Mouse (Mus musculus) heart, embryonic 12.5 days (tissue): Measurements from ENCODE around the gene Trmt112. TPM values are rescaled to one million over a fixed set of nuclear protein-coding genes. Genes with fewer than 3 reads are reported as not detected.

Experiments
- ATAC-seq: fragments of 200-750 bp; cut with Nextera tagmentation; 2 replicates; pipeline ENCODE4 v1.8.0; 2017; ENCODE audit warnings: moderate TSS enrichment, moderate library complexity; ENCODE audit not compliant: insufficient number of reproducible peaks, low FRiP score
- H3K27ac ChIP-seq: fragments of 300-500 bp; sonication (generic); 2 replicates; pipeline ENCODE4 v1.5.1; 2016; ENCODE audit warnings: mild to moderate bottlenecking, moderate library complexity; ENCODE audit not compliant: poor library complexity, severe bottlenecking
- H3K27me3 ChIP-seq: fragments of 300-500 bp; sonication (generic); replicated peaks from 2 replicates; pipeline ENCODE4 v1.6.1; 2016; ENCODE audit warnings: mild to moderate bottlenecking, moderate library complexity
- H3K36me3 ChIP-seq: fragments of 300-500 bp; sonication (generic); 2 replicates; pipeline ENCODE4 v1.6.1; 2016; ENCODE audit warnings: mild to moderate bottlenecking, moderate library complexity
- H3K4me1 ChIP-seq: fragments of 300-500 bp; sonication (generic); replicated peaks from 2 replicates; pipeline ENCODE4 v1.6.1; 2016; ENCODE audit warnings: mild to moderate bottlenecking
- H3K4me2 ChIP-seq: fragments of 300-500 bp; sonication (generic); 2 replicates; pipeline ENCODE4 v1.6.1; 2016; ENCODE audit warnings: mild to moderate bottlenecking, moderate library complexity
- H3K4me3 ChIP-seq: fragments of 300-500 bp; sonication (generic); 2 replicates; pipeline ENCODE4 v1.5.1; 2016; ENCODE audit warnings: mild to moderate bottlenecking
- H3K9ac ChIP-seq: fragments of 300-500 bp; sonication (generic); 2 replicates; pipeline ENCODE4 v1.6.1; 2016; ENCODE audit warnings: mild to moderate bottlenecking, moderate library complexity
- H3K9me3 ChIP-seq: fragments of 300-500 bp; sonication (generic); replicated peaks from 2 replicates; pipeline ENCODE4 v1.6.1; 2016; ENCODE audit warnings: mild to moderate bottlenecking, moderate library complexity
- WGBS: fragments of 180-500 bp; shearing (Covaris S2); methylation state at CpG from one replicate; pipeline ENCODE4 v1.1.7; 2016; 5-methylcytosine and 5-hydroxymethylcytosine counted together
- polyA plus RNA-seq: library from polyadenylated mRNA; unstranded; fragments of >200 nt; fragmentation: Nextera tagmentation; extraction: Ambion mirVana; gene quantifications from 2 replicates; pipeline ENCODE4 v1.2.1, GENCODE M21; 2016

The Trmt112 gene
- polyA plus RNA-seq = 85.9 and 92.9 TPM in 2 replicates

DNA sequence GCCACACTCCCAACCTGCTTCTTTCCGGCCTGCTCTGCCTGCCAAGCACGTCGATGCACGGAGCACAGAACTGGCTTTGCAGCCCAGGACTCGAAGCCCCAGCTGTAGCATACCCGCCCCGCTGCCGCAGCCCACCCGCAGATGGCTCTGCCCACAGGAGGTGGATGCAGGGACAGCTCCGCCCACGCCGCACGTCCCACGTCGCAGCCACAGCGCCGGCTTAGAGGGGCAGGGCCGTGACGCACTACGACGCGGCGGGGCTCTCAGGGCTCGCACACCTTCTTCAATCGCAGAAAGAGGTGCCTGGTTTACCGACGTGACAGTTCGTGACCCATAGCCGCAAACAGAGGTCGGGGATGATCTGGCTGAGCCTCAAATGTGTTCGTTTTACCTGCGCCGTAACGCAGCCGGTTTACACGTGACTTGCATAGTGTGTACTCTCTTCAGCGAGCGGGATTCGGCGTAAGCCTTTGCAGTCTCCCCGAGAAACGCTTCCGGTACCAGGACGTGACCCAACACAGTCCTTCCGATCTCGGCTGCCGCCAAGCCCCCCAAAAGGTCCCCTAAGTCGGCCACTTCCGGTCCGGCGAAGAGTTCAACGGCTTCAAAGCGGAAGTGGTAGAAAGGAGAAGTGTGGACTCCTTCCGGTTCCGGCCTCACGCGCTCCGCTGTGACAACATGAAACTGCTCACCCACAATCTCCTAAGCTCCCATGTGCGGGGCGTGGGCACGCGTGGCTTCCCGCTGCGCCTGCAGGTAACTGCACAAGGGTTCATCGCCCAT, at the start of gene Trmt112, which contains the start of gene Prdx5:
Trmt112 (plus strand) TSS at position 192 of the 783 bp plus-strand sequence.
Prdx5 (minus strand) TSS at position 600 of the 783 bp plus-strand sequence.
- peaks cover 25% of the 10 kb centered on the region for H3K4me1 ChIP-seq
- H3K27me3 ChIP-seq = no peaks in the 10 kb centered on the region
- peak within 1 kb of the TSS; percentile 78 for H3K9ac ChIP-seq
- H3K36me3 ChIP-seq = peaks cover 62% of the 10 kb centered on the region
- H3K4me3 ChIP-seq = peak within 1 kb of the TSS; percentile 66
- H3K9me3 ChIP-seq = no peaks in the 10 kb centered on the region
- ATAC-seq = peak; percentile 89
- under 1% methylated on average over 65 of the region's 65 CpGs for WGBS
- peak within 1 kb of the TSS; percentile 88 for H3K27ac ChIP-seq
- peak within 1 kb of the TSS; percentile 80 for H3K4me2 ChIP-seq

DNA sequence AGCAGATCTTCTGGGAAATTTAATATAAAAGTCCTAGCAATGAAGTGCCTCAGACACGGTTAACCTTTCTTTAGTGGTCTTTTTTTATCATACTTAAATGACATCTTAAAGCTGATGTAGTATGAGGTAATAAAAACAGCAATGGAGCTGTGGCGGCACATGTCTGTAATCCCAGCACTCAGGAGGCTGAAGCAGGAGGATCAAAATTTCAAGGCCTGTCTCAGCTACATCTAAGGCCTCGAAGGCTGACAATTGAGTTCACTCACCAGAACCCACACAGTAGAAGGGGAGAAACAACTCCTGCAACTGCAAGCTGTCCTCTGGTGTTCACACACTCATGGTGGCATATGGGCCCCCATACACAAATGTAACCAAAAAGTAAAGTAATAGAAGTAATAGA, 49.5 kb upstream of the Trmt112 start:
- no peak overlapping the region for H3K27ac ChIP-seq
- H3K36me3 ChIP-seq = no peaks in the 10 kb centered on the region
- no peak for ATAC-seq
- H3K4me1 ChIP-seq = peaks cover 11% of the 10 kb centered on the region
- H3K9ac ChIP-seq = no peak overlapping the region
- 83% methylated on average over 3 of the region's 3 CpGs for WGBS
- no peak overlapping the region for H3K4me2 ChIP-seq
- H3K4me3 ChIP-seq = no peak overlapping the region
- no peaks in the 10 kb centered on the region for H3K9me3 ChIP-seq
- H3K27me3 ChIP-seq = 0 out of 2 replicates have a peak, but pooled peaks cover 7% of the 10 kb centered on the region

DNA sequence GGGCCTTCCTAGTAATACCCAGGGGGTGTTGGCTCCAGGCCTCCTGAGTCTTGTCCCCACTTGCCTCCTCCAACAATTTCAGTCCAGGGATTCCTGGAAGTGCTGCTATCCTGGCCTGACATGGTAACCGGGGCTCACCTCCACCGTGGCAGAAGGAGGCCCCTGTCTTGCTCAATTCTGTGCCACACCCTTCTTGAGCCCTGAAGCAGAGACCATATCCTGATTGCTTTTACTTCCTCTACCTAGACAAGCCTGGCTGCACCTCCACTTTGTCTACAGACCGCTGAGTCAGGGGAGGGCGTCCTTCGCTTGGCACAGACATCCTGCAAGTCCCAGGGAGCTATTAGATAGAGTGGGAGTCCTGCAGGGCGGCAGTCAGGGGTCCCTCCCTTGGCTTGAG, 48.8 kb upstream of the Trmt112 start:
- H3K36me3 ChIP-seq = no peaks in the 10 kb centered on the region
- ATAC-seq = no peak
- no peaks in the 10 kb centered on the region for H3K9me3 ChIP-seq
- H3K9ac ChIP-seq = no peak overlapping the region
- H3K4me1 ChIP-seq = peaks cover 4% of the 10 kb centered on the region
- no peak overlapping the region for H3K4me2 ChIP-seq
- H3K27ac ChIP-seq = no peak overlapping the region
- H3K27me3 ChIP-seq = 0 out of 2 replicates have a peak, but pooled peaks cover 5% of the 10 kb centered on the region
- no peak overlapping the region for H3K4me3 ChIP-seq
- WGBS = 68% methylated on average over 6 of the region's 6 CpGs

DNA sequence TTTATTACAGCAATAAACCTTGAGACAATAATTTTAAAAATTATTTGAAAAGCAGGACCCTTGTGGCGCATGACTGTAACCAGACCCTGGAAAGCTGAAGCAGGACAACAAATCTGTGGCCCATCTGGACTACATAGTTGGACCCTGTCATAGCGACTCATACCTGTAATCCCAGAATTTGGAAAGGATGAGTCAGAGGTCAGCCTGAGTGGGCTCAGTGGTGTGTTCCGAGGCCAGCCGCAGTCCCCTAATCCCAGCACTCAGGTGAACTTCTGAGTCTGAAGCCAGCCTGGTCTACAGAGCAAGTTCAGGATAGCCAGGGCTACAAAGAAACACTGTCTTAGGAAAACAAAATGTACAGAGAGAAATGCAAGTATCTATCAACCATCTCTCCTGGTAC, 48.0 kb upstream of the Trmt112 start:
- Histone ChIP-seq H3K27me3 (no peaks in the 10 kb centered on the region), H3K9ac (no peak overlapping the region), H3K4me3 (no peak overlapping the region), H3K9me3 (no peaks in the 10 kb centered on the region), H3K4me2 (no peak overlapping the region), H3K36me3 (no peaks in the 10 kb centered on the region), H3K27ac (no peak overlapping the region), H3K4me1 (no peaks in the 10 kb centered on the region)
- WGBS = 84% methylated on average over 4 of the region's 4 CpGs
- no peak for ATAC-seq

DNA sequence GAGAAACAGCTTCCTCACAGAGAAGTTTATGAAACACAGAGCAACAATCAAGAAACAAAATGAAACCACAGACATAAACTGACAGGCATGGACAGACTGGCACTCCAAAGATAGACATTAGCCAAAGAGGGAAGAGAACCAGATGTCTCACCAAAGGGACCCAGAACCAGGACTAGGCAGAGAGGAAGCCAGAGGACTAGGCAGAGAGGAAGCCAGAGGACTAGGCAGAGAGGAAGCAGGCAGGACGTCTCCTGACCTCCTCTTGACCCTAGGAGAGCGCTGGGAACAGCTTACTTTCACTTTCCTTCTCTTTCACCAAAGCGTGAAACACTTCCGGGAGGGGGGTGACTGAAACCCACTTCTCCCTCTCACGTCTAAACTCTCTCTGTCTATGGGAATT, 40.1 kb upstream of the Trmt112 start:
- Histone ChIP-seq H3K27ac (no peak overlapping the region), H3K9ac (no peak overlapping the region), H3K27me3 (no peaks in the 10 kb centered on the region), H3K4me3 (peak overlapping the region; percentile 26), H3K9me3 (no peaks in the 10 kb centered on the region), H3K36me3 (no peaks in the 10 kb centered on the region), H3K4me1 (no peaks in the 10 kb centered on the region), H3K4me2 (peak overlapping the region; percentile 63)
- no peak for ATAC-seq
- 4% methylated on average over 5 of the region's 5 CpGs for WGBS

DNA sequence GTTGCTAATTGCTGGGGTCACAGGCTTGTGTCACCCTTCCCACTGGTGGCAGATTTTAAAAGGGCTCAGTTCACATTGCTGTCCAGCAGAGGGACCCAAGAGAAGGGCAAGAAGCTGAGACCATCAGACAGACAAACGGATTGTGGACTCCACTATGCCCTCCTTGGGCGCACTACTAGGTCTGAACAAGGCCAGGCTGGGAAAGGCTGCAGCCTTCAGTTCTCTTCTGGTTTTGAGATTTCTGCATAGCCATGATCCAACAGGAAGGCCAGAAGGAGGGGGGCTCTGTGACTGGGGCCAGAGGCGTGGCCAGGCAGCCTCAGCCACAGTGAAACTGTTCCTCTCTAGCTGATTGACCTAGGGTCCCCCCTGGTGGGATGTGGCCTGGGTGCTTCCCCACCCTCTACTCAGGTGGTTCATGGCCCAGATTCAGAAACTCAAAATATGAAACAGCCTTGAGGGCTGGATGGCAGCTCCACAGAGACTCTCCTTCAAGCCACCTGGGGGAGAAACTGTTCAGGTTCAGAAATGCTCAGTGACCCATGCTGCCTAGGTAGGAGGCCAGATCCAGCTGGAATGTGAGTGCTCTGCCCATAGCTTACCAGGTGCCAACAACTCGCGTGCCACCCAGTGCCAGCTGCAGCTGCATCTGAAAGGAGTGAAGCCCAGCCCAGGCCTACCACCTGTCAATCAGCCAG, 37.8 kb upstream of the Trmt112 start:
- ATAC-seq = no peak
- H3K9ac ChIP-seq = no peak overlapping the region
- H3K27me3 ChIP-seq = no peaks in the 10 kb centered on the region
- no peak overlapping the region for H3K4me2 ChIP-seq
- no peak overlapping the region for H3K4me3 ChIP-seq
- no peaks in the 10 kb centered on the region for H3K4me1 ChIP-seq
- H3K36me3 ChIP-seq = no peaks in the 10 kb centered on the region
- no peaks in the 10 kb centered on the region for H3K9me3 ChIP-seq
- no peak overlapping the region for H3K27ac ChIP-seq
- 66% methylated on average over 5 of the region's 5 CpGs for whole genome bisulfite sequencing

DNA sequence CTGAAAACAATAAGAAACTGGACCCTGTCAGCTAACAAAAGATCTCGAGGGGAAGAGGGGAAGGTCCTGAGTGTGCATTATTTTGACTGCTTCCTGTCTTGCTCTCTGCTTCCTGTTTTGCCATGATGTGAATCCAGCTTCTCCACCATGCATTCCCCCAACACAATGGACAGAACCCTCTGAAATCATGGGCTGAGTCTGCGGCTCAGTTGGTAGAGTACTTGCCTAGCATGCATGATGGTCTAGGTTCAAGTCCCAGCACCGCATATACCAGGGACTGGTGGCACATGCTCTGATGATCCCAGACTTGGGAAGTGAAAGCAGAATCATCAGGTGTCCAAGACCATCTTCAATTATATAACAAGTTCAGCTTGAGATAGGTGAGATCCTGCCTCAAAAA, 36.8 kb upstream of the Trmt112 start:
- Histone ChIP-seq H3K4me2 (no peak overlapping the region), H3K36me3 (no peaks in the 10 kb centered on the region), H3K9me3 (no peaks in the 10 kb centered on the region), H3K9ac (no peak overlapping the region), H3K27me3 (no peaks in the 10 kb centered on the region), H3K27ac (no peak overlapping the region), H3K4me3 (no peak overlapping the region), H3K4me1 (no peaks in the 10 kb centered on the region)
- 70% methylated on average over 3 of the region's 3 CpGs for WGBS
- no peak for ATAC-seq

DNA sequence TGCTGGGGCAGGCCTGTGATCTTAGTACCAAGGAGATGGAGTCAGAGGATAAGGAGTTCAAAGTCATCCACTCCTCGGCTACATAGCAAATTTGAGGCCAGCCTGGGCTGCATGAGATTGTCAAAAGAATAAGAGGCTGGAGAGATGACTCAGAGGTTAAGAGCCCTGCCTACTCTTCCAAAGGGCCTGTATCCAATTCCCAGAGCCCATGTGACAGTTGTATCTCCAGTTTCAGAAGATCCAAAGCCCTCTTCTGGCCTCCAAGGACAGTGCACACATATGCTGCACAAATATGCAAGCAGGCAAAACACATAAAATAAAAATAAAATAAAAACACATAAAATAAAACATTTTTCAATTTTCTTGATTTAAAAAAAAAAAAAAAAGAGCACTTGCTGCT, 35.2 kb upstream of the Trmt112 start:
- Histone ChIP-seq H3K27ac (no peak overlapping the region), H3K9me3 (no peaks in the 10 kb centered on the region), H3K4me1 (no peaks in the 10 kb centered on the region), H3K4me2 (no peak overlapping the region), H3K4me3 (no peak overlapping the region), H3K9ac (no peak overlapping the region), H3K27me3 (no peaks in the 10 kb centered on the region), H3K36me3 (no peaks in the 10 kb centered on the region)
- WGBS = 62% methylated on average over 1 of the region's 1 CpGs
- ATAC-seq = no peak

DNA sequence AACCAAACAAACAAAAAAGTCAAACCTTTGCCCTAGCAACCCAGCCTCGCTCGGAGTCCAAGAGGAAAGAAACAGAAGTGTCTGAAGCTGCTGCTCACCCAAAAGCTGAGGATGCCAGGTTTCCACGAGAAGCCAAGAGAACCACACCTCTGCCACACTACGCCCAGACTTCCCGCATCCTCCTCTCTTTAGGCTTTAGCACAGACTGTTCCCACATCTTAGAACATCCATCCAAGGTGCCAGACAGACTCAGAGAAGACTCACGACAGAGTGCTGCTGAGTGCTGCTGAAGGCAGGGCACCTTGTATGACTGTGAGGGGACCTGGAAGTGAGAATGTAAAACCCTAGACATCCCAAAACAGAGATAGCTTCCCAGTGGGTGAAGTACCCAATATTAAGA, 33.7 kb upstream of the Trmt112 start:
- Histone ChIP-seq H3K9me3 (peaks cover 7% of the 10 kb centered on the region; the same call in 1 of the 2 replicates), H3K27ac (no peak overlapping the region), H3K36me3 (no peaks in the 10 kb centered on the region), H3K4me1 (no peaks in the 10 kb centered on the region), H3K9ac (no peak overlapping the region), H3K4me3 (no peak overlapping the region), H3K27me3 (no peaks in the 10 kb centered on the region), H3K4me2 (no peak overlapping the region)
- 80% methylated on average over 6 of the region's 6 CpGs for WGBS
- ATAC-seq = no peak

DNA sequence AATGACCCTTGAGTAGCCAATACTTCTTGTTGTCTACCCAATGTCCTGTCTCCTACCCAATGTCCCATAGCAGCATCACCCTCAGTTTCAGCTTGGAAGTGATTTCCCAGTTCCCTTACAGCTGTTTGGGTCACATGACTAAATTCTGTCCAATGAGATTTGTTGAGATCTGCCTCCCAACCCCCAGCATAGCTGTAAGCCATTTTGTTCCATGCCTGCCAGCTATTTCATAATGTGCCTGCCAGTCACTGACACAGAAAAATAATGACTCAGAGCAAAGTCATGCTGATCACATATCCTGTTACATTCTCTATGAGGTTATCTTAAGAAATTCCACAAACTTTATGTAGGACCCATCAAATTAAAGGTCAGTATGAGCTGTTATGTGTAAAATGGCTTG, 32.7 kb upstream of the Trmt112 start:
- no peak overlapping the region for H3K27ac ChIP-seq
- H3K9me3 ChIP-seq = peaks cover 8% of the 10 kb centered on the region; the same call in 1 of the 2 replicates
- H3K4me1 ChIP-seq = no peaks in the 10 kb centered on the region
- no peaks in the 10 kb centered on the region for H3K27me3 ChIP-seq
- no peaks in the 10 kb centered on the region for H3K36me3 ChIP-seq
- H3K9ac ChIP-seq = no peak overlapping the region
- H3K4me3 ChIP-seq = no peak overlapping the region
- ATAC-seq = no peak
- H3K4me2 ChIP-seq = no peak overlapping the region

DNA sequence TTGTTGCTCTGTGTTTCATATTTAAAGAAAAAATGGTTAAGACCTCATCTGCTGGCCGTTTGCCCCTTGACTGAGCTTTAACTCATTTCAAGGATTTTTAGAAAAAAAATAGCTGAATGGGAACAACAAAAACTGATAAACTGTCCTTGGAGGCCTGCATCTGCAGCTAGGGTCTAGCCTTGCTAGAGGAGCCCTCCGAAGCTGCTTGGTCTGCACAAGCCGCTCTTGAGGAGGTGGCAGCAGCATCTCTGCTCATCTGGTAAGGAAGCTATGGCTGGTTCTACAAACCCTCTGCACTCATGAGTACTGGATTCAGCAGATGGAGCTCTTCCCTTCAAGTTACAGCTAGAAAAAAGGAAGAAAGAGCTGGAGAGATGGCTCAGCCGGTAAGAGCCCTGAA, 31.5 kb upstream of the Trmt112 start:
- no peak for ATAC-seq

More for the DNA sequence above, 31.5 kb upstream of the Trmt112 start:
- Histone ChIP-seq H3K4me1 (no peaks in the 10 kb centered on the region), H3K27ac (no peak overlapping the region), H3K4me3 (no peak overlapping the region), H3K36me3 (no peaks in the 10 kb centered on the region), H3K9me3 (peaks cover 8% of the 10 kb centered on the region; the same call in 1 of the 2 replicates), H3K27me3 (no peaks in the 10 kb centered on the region), H3K9ac (no peak overlapping the region), H3K4me2 (no peak overlapping the region)
- 69% methylated on average over 4 of the region's 4 CpGs for WGBS
